Mouse (Mus musculus) heart, embryonic 10.5 days (tissue): Measurements from ENCODE around the gene Gcg. TPM values are rescaled to one million over a fixed set of nuclear protein-coding genes. Genes with fewer than 3 reads are reported as not detected.

Experiments used
- DNase-seq: peaks from one replicate; pipeline ENCODE4 v3.0.0-alpha.2; 2017; ENCODE audit warnings: low spot score
- H3K27ac ChIP-seq: fragments of 300-500 bp; sonication (generic); 2 replicates; pipeline ENCODE4 v1.5.1; 2016; ENCODE audit warnings: mild to moderate bottlenecking
- H3K27me3 ChIP-seq: fragments of 300-500 bp; sonication (generic); 2 replicates; pipeline ENCODE4 v1.6.1; 2016; ENCODE audit warnings: mild to moderate bottlenecking; ENCODE audit not compliant: poor library complexity, insufficient read depth, severe bottlenecking
- H3K36me3 ChIP-seq: fragments of 300-500 bp; sonication (generic); 2 replicates; pipeline ENCODE4 v1.6.1; 2016; ENCODE audit warnings: mild to moderate bottlenecking, moderate library complexity
- H3K4me1 ChIP-seq: fragments of 300-500 bp; sonication (generic); 2 replicates; pipeline ENCODE4 v1.6.1; 2016; ENCODE audit warnings: mild to moderate bottlenecking
- H3K4me3 ChIP-seq: fragments of 300-500 bp; sonication (generic); 2 replicates; pipeline ENCODE4 v1.5.1; 2016; ENCODE audit warnings: mild to moderate bottlenecking, moderate library complexity
- H3K9me3 ChIP-seq: fragments of 300-500 bp; sonication (generic); 2 replicates; pipeline ENCODE4 v1.6.1; 2016; ENCODE audit warnings: mild to moderate bottlenecking, moderate library complexity
- WGBS: fragments of 180-500 bp; shearing (Covaris S2); methylation state at CpG from one replicate; pipeline ENCODE4 v1.1.7; 2016; 5-methylcytosine and 5-hydroxymethylcytosine counted together
- polyA plus RNA-seq: library from polyadenylated mRNA; unstranded; fragments of >200 nt; fragmentation: Nextera tagmentation; extraction: Ambion mirVana; gene quantifications from 2 replicates; pipeline ENCODE4 v1.2.1, GENCODE M21; 2016

The Gcg gene
- polyA plus RNA-seq: 5.9 TPM in 1 of 2 replicates, not detected in the other

GRCm38 (mm10) chr2:62483550-62483949 is at the start of gene Gcg:
Gene Gcg, minus strand, starts transcription at chr2:62483650.
- no peak for DNase-seq

GRCm38 (mm10) chr2:62531065-62531464 is 47.6 kb upstream of the Gcg start:
- Histone ChIP-seq H3K27me3 (no peaks in the 10 kb centered on the region), H3K4me3 (no peak overlapping the region), H3K9me3 (no peaks in the 10 kb centered on the region), H3K4me1 (no peaks in the 10 kb centered on the region), H3K36me3 (no peaks in the 10 kb centered on the region), H3K27ac (no peak overlapping the region)
- 66% methylated on average over 1 of the region's 1 CpGs for WGBS
- no peak for DNase-seq

More at GRCm38 (mm10) chr2:62483550-62483949, at the start of gene Gcg:
- H3K36me3 ChIP-seq: no peaks in the 10 kb centered on the region
- H3K9me3 ChIP-seq: no peaks in the 10 kb centered on the region
- H3K27me3 ChIP-seq: no peaks in the 10 kb centered on the region
- H3K4me1 ChIP-seq: no peaks in the 10 kb centered on the region
- 87% methylated on average over 9 of the region's 9 CpGs for WGBS
- H3K4me3 ChIP-seq: no peak within 1 kb of the TSS
- no peak within 1 kb of the TSS for H3K27ac ChIP-seq

GRCm38 (mm10) chr2:62526399-62526798 is 42.9 kb upstream of the Gcg start:
- Histone ChIP-seq H3K4me1 (no peaks in the 10 kb centered on the region), H3K36me3 (no peaks in the 10 kb centered on the region), H3K4me3 (no peak overlapping the region), H3K27ac (no peak overlapping the region), H3K9me3 (no peaks in the 10 kb centered on the region), H3K27me3 (no peaks in the 10 kb centered on the region)
- 85% methylated on average over 9 of the region's 9 CpGs for WGBS
- DNase-seq: no peak

- Histone ChIP-seq H3K27me3 (no peaks in the 10 kb centered on the region), H3K4me3 (no peak overlapping the region), H3K27ac (no peak overlapping the region), H3K9me3 (no peaks in the 10 kb centered on the region), H3K36me3 (no peaks in the 10 kb centered on the region), H3K4me1 (no peaks in the 10 kb centered on the region)
- WGBS: 71% methylated on average over 2 of the region's 2 CpGs
- no peak for DNase-seq
Observed at GRCm38 (mm10) chr2:62517790-62518189, 34.3 kb upstream of the Gcg start.

DNA sequence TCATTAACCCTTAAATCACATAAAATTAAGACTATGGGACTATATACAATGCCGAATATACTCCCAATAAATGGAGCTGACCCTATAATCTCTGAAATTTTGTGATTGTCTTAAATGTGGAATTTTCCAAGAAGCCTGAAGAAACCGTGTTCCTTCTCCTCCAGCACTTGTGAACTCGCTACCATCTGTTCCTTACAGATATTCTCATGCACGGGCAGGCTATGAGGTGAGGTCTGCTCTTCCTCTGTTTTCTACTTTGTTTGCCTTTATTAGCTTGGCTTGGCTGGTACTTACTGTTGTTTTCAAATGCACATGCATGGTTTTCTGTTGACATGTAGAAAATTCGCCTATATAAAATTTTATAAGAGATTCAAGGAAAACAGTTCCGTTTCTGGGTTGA is 31.0 kb upstream of the Gcg start:
- no peak for DNase-seq
- H3K27me3 ChIP-seq: no peaks in the 10 kb centered on the region
- H3K36me3 ChIP-seq: no peaks in the 10 kb centered on the region
- no peaks in the 10 kb centered on the region for H3K9me3 ChIP-seq
- 78% methylated on average over 6 of the region's 6 CpGs for WGBS
- H3K4me3 ChIP-seq: no peak overlapping the region
- no peak overlapping the region for H3K27ac ChIP-seq
- no peaks in the 10 kb centered on the region for H3K4me1 ChIP-seq

- H3K4me1 ChIP-seq: no peaks in the 10 kb centered on the region
- H3K9me3 ChIP-seq: no peaks in the 10 kb centered on the region
- no peak overlapping the region for H3K27ac ChIP-seq
- DNase-seq: no peak
- 87% methylated on average over 15 of the region's 15 CpGs for WGBS
- H3K36me3 ChIP-seq: no peaks in the 10 kb centered on the region
- no peaks in the 10 kb centered on the region for H3K27me3 ChIP-seq
- no peak overlapping the region for H3K4me3 ChIP-seq
Observed at GRCm38 (mm10) chr2:62513477-62513876, 30.0 kb upstream of the Gcg start.

- no peak for DNase-seq
- 82% methylated on average over 5 of the region's 5 CpGs for WGBS
- Histone ChIP-seq H3K4me3 (no peak overlapping the region), H3K36me3 (no peaks in the 10 kb centered on the region), H3K4me1 (no peaks in the 10 kb centered on the region), H3K27me3 (no peaks in the 10 kb centered on the region), H3K9me3 (no peaks in the 10 kb centered on the region), H3K27ac (no peak overlapping the region)
Observed at GRCm38 (mm10) chr2:62507130-62507529, 23.7 kb upstream of the Gcg start.

GRCm38 (mm10) chr2:62506441-62506840 is 23.0 kb upstream of the Gcg start:
- H3K27me3 ChIP-seq: no peaks in the 10 kb centered on the region
- H3K27ac ChIP-seq: no peak overlapping the region
- no peak overlapping the region for H3K4me3 ChIP-seq
- H3K4me1 ChIP-seq: no peaks in the 10 kb centered on the region
- WGBS: 50% methylated on average over 2 of the region's 2 CpGs
- no peak for DNase-seq
- no peaks in the 10 kb centered on the region for H3K36me3 ChIP-seq
- H3K9me3 ChIP-seq: no peaks in the 10 kb centered on the region

DNA sequence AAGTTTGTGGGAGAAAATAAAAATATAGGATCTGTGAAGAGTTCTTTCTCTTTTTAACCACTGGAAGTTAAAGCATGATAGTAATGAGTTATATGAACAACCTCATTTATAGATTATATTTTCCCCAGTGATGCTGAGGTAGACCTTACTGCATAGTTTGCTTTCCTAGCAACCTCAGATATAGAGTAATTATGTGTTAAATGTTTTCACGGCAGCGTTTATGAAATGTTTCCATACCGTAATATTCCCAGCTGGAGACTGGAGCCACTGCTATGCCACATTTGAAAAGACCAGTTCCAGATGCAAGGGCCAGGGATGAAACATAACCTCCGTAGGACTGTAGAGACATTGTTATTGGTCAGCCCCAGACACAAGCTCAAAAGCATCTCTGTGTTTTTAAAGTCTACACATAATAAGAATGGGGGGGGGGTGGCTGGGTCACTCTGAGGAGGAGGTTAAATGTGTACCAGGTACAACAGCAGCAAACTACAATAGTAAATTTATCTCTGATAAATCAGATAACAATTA is 20.9 kb upstream of the Gcg start:
- 83% methylated on average over 4 of the region's 4 CpGs for WGBS
- no peak for DNase-seq
- no peaks in the 10 kb centered on the region for H3K9me3 ChIP-seq
- no peaks in the 10 kb centered on the region for H3K36me3 ChIP-seq
- no peaks in the 10 kb centered on the region for H3K27me3 ChIP-seq
- H3K4me3 ChIP-seq: no peak overlapping the region
- no peak overlapping the region for H3K27ac ChIP-seq
- H3K4me1 ChIP-seq: no peaks in the 10 kb centered on the region

DNA sequence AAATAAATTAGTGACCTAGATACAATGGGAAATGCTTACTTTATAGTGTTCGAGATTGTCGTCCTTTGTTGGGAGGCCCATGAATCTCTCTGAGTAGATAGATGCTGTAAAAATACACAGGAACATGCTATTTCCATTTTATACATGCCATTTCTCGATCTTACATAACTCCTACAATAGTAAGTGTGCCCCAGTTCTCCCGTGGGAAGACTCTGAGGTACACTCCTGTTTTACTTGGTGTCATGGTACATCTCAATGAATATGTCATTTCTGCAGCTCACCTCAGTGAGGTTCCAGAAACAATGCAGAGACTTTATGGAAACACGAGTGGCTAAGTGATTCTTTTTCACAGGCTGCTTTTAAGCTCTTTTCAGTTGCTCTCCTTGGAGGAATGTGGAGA is 19.9 kb upstream of the Gcg start:
- WGBS: 79% methylated on average over 5 of the region's 5 CpGs
- H3K27me3 ChIP-seq: no peaks in the 10 kb centered on the region
- H3K4me1 ChIP-seq: no peaks in the 10 kb centered on the region
- no peaks in the 10 kb centered on the region for H3K9me3 ChIP-seq
- no peak for DNase-seq
- no peak overlapping the region for H3K27ac ChIP-seq
- no peak overlapping the region for H3K4me3 ChIP-seq
- H3K36me3 ChIP-seq: no peaks in the 10 kb centered on the region

DNA sequence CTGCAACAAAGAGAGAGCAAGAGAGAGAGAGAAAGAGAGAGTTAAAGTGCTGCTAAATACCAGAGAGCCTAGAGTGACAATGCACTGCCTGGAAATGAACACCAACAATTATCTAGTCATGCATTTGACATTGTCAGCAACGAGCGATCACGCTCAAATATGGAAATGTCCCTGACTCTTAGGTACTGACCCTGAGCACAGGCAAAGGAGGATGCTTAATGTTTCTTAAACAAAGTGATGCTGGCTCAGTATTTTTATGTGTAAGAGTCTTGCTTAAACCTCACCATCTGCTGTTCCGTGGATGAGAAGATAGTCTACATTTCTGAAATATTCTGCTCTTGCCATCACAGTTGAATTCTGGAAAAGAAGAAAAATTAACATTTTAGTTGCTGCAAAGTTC is 19.1 kb upstream of the Gcg start:
- DNase-seq: no peak
- no peak overlapping the region for H3K27ac ChIP-seq
- WGBS: 80% methylated on average over 4 of the region's 4 CpGs
- H3K4me3 ChIP-seq: no peak overlapping the region
- H3K9me3 ChIP-seq: no peaks in the 10 kb centered on the region
- H3K27me3 ChIP-seq: no peaks in the 10 kb centered on the region
- no peaks in the 10 kb centered on the region for H3K36me3 ChIP-seq
- H3K4me1 ChIP-seq: no peaks in the 10 kb centered on the region

GRCm38 (mm10) chr2:62498821-62499220 is 15.4 kb upstream of the Gcg start:
- no peak for DNase-seq
- H3K9me3 ChIP-seq: no peaks in the 10 kb centered on the region
- no peak overlapping the region for H3K27ac ChIP-seq
- WGBS: 89% methylated on average over 5 of the region's 5 CpGs
- H3K36me3 ChIP-seq: no peaks in the 10 kb centered on the region
- H3K4me1 ChIP-seq: no peaks in the 10 kb centered on the region
- H3K4me3 ChIP-seq: no peak overlapping the region
- H3K27me3 ChIP-seq: no peaks in the 10 kb centered on the region

DNA sequence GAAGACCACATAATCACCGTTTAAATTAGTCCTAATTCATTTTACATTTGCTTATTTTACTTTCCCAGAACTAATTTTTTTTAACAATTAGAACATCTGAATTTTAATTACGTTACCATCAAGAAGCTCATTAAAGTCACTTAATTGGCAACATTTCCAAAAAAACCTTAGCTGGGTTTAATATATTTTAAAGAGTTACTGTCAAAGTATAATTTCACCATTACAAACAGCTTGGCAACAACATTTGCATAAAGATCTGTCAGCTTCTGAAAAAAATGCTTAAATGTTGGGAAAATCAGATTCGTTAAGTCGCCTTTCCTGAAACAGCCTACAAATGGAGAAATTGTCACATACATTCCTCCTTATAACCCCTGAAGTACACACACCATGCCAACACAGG is 14.6 kb upstream of the Gcg start:
- Histone ChIP-seq H3K9me3 (no peaks in the 10 kb centered on the region), H3K4me3 (no peak overlapping the region), H3K36me3 (no peaks in the 10 kb centered on the region), H3K4me1 (no peaks in the 10 kb centered on the region), H3K27me3 (no peaks in the 10 kb centered on the region), H3K27ac (no peak overlapping the region)
- 86% methylated on average over 4 of the region's 4 CpGs for WGBS
- no peak for DNase-seq

- no peak for DNase-seq
- H3K9me3 ChIP-seq: no peaks in the 10 kb centered on the region
- H3K27ac ChIP-seq: no peak overlapping the region
- H3K4me1 ChIP-seq: no peaks in the 10 kb centered on the region
- H3K36me3 ChIP-seq: no peaks in the 10 kb centered on the region
- no peak overlapping the region for H3K4me3 ChIP-seq
- no peaks in the 10 kb centered on the region for H3K27me3 ChIP-seq
- 75% methylated on average over 5 of the region's 5 CpGs for WGBS
Observed at GRCm38 (mm10) chr2:62497333-62498002, 14.0 kb upstream of the Gcg start.
